Mouse (Mus musculus) midbrain, embryonic 12.5 days (tissue): Measurements from ENCODE around the gene Cdc20b. TPM values are rescaled to one million over a fixed set of nuclear protein-coding genes. Genes with fewer than 3 reads are reported as not detected.
"Not testable (repeated sequence)": the region's sequence is repeated elsewhere in the genome, so short reads cannot be mapped to it uniquely, and the experiment has no call there.

Experiments
- ATAC-seq: fragments of 200-750 bp; cut with Nextera tagmentation; 2 replicates; pipeline ENCODE4 v1.8.0; 2017; ENCODE audit warnings: low read depth, moderate TSS enrichment, moderate library complexity; ENCODE audit not compliant: low FRiP score
- H3K27ac ChIP-seq: fragments of 300-500 bp; sonication (generic); replicated peaks from 2 replicates; pipeline ENCODE4 v1.5.1; 2016; ENCODE audit warnings: mild to moderate bottlenecking
- H3K27me3 ChIP-seq: fragments of 300-500 bp; sonication (generic); 2 replicates; pipeline ENCODE4 v1.6.1; 2016; ENCODE audit warnings: mild to moderate bottlenecking
- H3K36me3 ChIP-seq: fragments of 300-500 bp; sonication (generic); 2 replicates; pipeline ENCODE4 v1.6.1; 2016
- H3K4me1 ChIP-seq: fragments of 300-500 bp; sonication (generic); 2 replicates; pipeline ENCODE4 v1.6.1; 2016
- H3K4me2 ChIP-seq: fragments of 300-500 bp; sonication (generic); replicated peaks from 2 replicates; pipeline ENCODE4 v1.6.1; 2016; ENCODE audit warnings: mild to moderate bottlenecking, moderate library complexity
- H3K4me3 ChIP-seq: fragments of 300-500 bp; sonication (generic); 2 replicates; pipeline ENCODE4 v1.5.1; 2016; ENCODE audit warnings: mild to moderate bottlenecking
- H3K9ac ChIP-seq: fragments of 300-500 bp; sonication (generic); replicated peaks from 2 replicates; pipeline ENCODE4 v1.6.1; 2016; ENCODE audit warnings: mild to moderate bottlenecking, moderate library complexity
- H3K9me3 ChIP-seq: fragments of 300-500 bp; sonication (generic); 2 replicates; pipeline ENCODE4 v1.6.1; 2016; ENCODE audit warnings: mild to moderate bottlenecking
- WGBS: fragments of 180-500 bp; shearing (Covaris S2); methylation state at CpG from one replicate; pipeline ENCODE4 v1.1.7; 2016; 5-methylcytosine and 5-hydroxymethylcytosine counted together
- polyA plus RNA-seq: library from polyadenylated mRNA; unstranded; fragments of >200 nt; fragmentation: Nextera tagmentation; extraction: Ambion mirVana; gene quantifications from 2 replicates; pipeline ENCODE4 v1.2.1, GENCODE M21; 2016

Cdc20b gene
- polyA plus RNA-seq, 1 experiment from 2014 or later: 0.15 TPM

- Histone ChIP-seq H3K27ac (no peak overlapping the region), H3K9me3 (no peaks in the 10 kb centered on the region), H3K27me3 (peaks cover 94% of the 10 kb centered on the region), H3K36me3 (no peaks in the 10 kb centered on the region), H3K4me3 (no peak overlapping the region), H3K4me2 (no peak overlapping the region), H3K9ac (no peak overlapping the region), H3K4me1 (peaks cover 25% of the 10 kb centered on the region)
- ATAC-seq: no peak
- WGBS: 71% methylated on average over 6 of the region's 6 CpGs
Observed at GRCm38 (mm10) chr13:112997369-112997768, 37.5 kb upstream of the Cdc20b start.

- ATAC-seq: peak; percentile 28; the same call in 1 of the 2 replicates
- peak overlapping the region; percentile 51 for H3K4me3 ChIP-seq
- H3K9me3 ChIP-seq: no peaks in the 10 kb centered on the region
- no peaks in the 10 kb centered on the region for H3K36me3 ChIP-seq
- under 1% methylated on average over 46 of the region's 46 CpGs for WGBS
- H3K27me3 ChIP-seq: peaks cover 82% of the 10 kb centered on the region
- H3K4me1 ChIP-seq: peaks cover 18% of the 10 kb centered on the region
- peak overlapping the region; percentile 87 for H3K4me2 ChIP-seq
- no peak overlapping the region for H3K27ac ChIP-seq
- peak overlapping the region; percentile 58 for H3K9ac ChIP-seq
Observed at GRCm38 (mm10) chr13:112998427-112999201, 36.3 kb upstream of the Cdc20b start.

- no peak overlapping the region for H3K4me3 ChIP-seq
- no peak overlapping the region for H3K27ac ChIP-seq
- no peaks in the 10 kb centered on the region for H3K9me3 ChIP-seq
- H3K36me3 ChIP-seq: no peaks in the 10 kb centered on the region
- H3K4me1 ChIP-seq: peaks cover 10% of the 10 kb centered on the region
- no peak overlapping the region for H3K4me2 ChIP-seq
- ATAC-seq: no peak
- 83% methylated on average over 3 of the region's 3 CpGs for WGBS
- peaks cover 67% of the 10 kb centered on the region for H3K27me3 ChIP-seq
- no peak overlapping the region for H3K9ac ChIP-seq
Observed at GRCm38 (mm10) chr13:113000090-113000489, 34.8 kb upstream of the Cdc20b start.

GRCm38 (mm10) chr13:113000576-113001318, 34.2 kb upstream of the Cdc20b start:
- Histone ChIP-seq H3K9me3 (no peaks in the 10 kb centered on the region), H3K4me2 (no peak overlapping the region), H3K36me3 (no peaks in the 10 kb centered on the region), H3K27ac (no peak overlapping the region), H3K9ac (no peak overlapping the region), H3K4me1 (peaks cover 10% of the 10 kb centered on the region), H3K27me3 (peaks cover 61% of the 10 kb centered on the region), H3K4me3 (no peak overlapping the region)
- ATAC-seq: no peak
- 73% methylated on average over 9 of the region's 9 CpGs for WGBS

- Histone ChIP-seq H3K4me3 (no peak overlapping the region), H3K9me3 (no peaks in the 10 kb centered on the region), H3K4me2 (no peak overlapping the region), H3K4me1 (no peaks in the 10 kb centered on the region), H3K27me3 (no peaks in the 10 kb centered on the region), H3K27ac (no peak overlapping the region), H3K36me3 (no peaks in the 10 kb centered on the region), H3K9ac (no peak overlapping the region)
- WGBS: 75% methylated on average over 6 of the region's 6 CpGs
- ATAC-seq: no peak
Observed at GRCm38 (mm10) chr13:113012683-113013082, 22.2 kb upstream of the Cdc20b start.

GRCm38 (mm10) chr13:113013174-113013953, 21.5 kb upstream of the Cdc20b start:
- WGBS: 66% methylated on average over 20 of the region's 20 CpGs
- not testable (repeated sequence) for H3K36me3 ChIP-seq, H3K27me3 ChIP-seq, H3K4me2 ChIP-seq, H3K4me1 ChIP-seq, H3K9me3 ChIP-seq, H3K4me3 ChIP-seq, H3K27ac ChIP-seq, H3K9ac ChIP-seq, ATAC-seq

- peaks cover 12% of the 10 kb centered on the region for H3K27me3 ChIP-seq
- no peaks in the 10 kb centered on the region for H3K4me1 ChIP-seq
- H3K4me3 ChIP-seq: no peak overlapping the region
- H3K27ac ChIP-seq: no peak overlapping the region
- no peaks in the 10 kb centered on the region for H3K9me3 ChIP-seq
- no peak for ATAC-seq
- H3K9ac ChIP-seq: no peak overlapping the region
- WGBS: 88% methylated on average over 2 of the region's 2 CpGs
- no peak overlapping the region for H3K4me2 ChIP-seq
- no peaks in the 10 kb centered on the region for H3K36me3 ChIP-seq
Observed at GRCm38 (mm10) chr13:113021521-113021920, 13.4 kb upstream of the Cdc20b start.

GRCm38 (mm10) chr13:113022467-113022866, 12.4 kb upstream of the Cdc20b start:
- Histone ChIP-seq H3K4me3 (no peak overlapping the region), H3K4me2 (no peak overlapping the region), H3K27ac (no peak overlapping the region), H3K9ac (no peak overlapping the region), H3K27me3 (peaks cover 12% of the 10 kb centered on the region), H3K36me3 (no peaks in the 10 kb centered on the region), H3K4me1 (no peaks in the 10 kb centered on the region), H3K9me3 (no peaks in the 10 kb centered on the region)
- ATAC-seq: no peak
- 76% methylated on average over 8 of the region's 8 CpGs for WGBS

GRCm38 (mm10) chr13:113023274-113024143, 11.4 kb upstream of the Cdc20b start:
- WGBS: 89% methylated on average over 17 of the region's 17 CpGs

GRCm38 (mm10) chr13:113031351-113031750, 3.6 kb upstream of the Cdc20b start:
- peak; percentile 9; the same call in 1 of the 2 replicates for ATAC-seq
- Histone ChIP-seq H3K9me3 (no peaks in the 10 kb centered on the region), H3K4me2 (peak overlapping the region; percentile 80), H3K4me1 (peaks cover 18% of the 10 kb centered on the region), H3K9ac (peak overlapping the region; percentile 63), H3K27ac (no peak overlapping the region; the same call in 1 of the 2 replicates), H3K36me3 (no peaks in the 10 kb centered on the region), H3K4me3 (peak overlapping the region; percentile 52), H3K27me3 (peaks cover 54% of the 10 kb centered on the region)
- WGBS: 2% methylated on average over 7 of the region's 7 CpGs

More at GRCm38 (mm10) chr13:113023274-113024143, 11.4 kb upstream of the Cdc20b start:
- Histone ChIP-seq H3K27me3 (peaks cover 15% of the 10 kb centered on the region), H3K9me3 (no peaks in the 10 kb centered on the region), H3K27ac (no peak overlapping the region), H3K4me1 (no peaks in the 10 kb centered on the region), H3K4me2 (no peak overlapping the region), H3K9ac (no peak overlapping the region), H3K4me3 (no peak overlapping the region), H3K36me3 (no peaks in the 10 kb centered on the region)
- no peak for ATAC-seq
